Mouse (Mus musculus): Measurements from ENCODE around the gene Mrpl46.

DNA sequence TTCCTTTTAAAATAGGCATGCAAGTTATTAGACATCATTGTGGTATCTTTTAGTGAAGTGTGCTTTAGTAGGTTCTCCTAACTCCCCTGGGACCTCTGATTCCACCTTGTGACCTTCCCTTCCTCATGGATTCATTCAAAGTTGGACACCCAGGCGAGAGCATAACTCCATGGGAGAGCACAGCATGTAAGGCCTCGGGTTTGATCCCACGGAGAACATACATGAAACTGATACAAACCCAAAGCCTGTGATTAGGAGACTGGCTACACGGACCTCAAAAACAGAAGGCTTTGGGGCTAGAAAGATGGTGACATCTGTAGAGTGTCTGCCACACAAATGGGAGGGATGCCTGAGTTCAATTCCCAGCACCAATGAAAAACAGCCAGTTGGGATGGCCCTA lies 30.4 kb downstream of the Mrpl46 start:
- no peak for TF ChIP-seq CHD2 (IDR thresholded peaks at IDR 0.05; ENCODE audit: low read depth, low read length)
- no peak for TF ChIP-seq MAFK (IDR thresholded peaks at IDR 0.05; ENCODE audit: insufficient read depth, low read depth, low read length)
- no peak for TF ChIP-seq HCFC1 (IDR thresholded peaks at IDR 0.05; ENCODE audit: borderline replicate concordance, insufficient read depth, low read length)
- TF ChIP-seq ZNF384 (IDR thresholded peaks at IDR 0.05; ENCODE audit: low read depth, low read length) = no peak

Data from ES-E14 (cell line).